Mouse (Mus musculus) left cerebral cortex, postnatal 36 days (tissue): ENCODE results near the gene Neu2. TPM values are rescaled to one million over a fixed set of nuclear protein-coding genes. Genes with fewer than 3 reads are reported as not detected.

ENCODE experiments used
- DNase-seq, 2 experiments: peaks; one replicate each; pipeline ENCODE4 v3.0.0; 2021 to 2022; ENCODE audit warnings: low spot score in 2 of 2, mixed read lengths in 1 of 2
- intact Hi-C: fragments of 180-260 bp; cut with DNase I; formaldehyde crosslinking; loops from one replicate; pipeline ENCODE4 v1.15.1; 2025
- total RNA-seq, 2 experiments: library from RNA; stranded (reverse); gene quantifications; 2 replicates each; pipeline ENCODE4 v1.2.3; 2021

Gene Neu2
- total RNA-seq, 2 experiments from 2014 or later, result 5.7 to 8.7 TPM

DNA sequence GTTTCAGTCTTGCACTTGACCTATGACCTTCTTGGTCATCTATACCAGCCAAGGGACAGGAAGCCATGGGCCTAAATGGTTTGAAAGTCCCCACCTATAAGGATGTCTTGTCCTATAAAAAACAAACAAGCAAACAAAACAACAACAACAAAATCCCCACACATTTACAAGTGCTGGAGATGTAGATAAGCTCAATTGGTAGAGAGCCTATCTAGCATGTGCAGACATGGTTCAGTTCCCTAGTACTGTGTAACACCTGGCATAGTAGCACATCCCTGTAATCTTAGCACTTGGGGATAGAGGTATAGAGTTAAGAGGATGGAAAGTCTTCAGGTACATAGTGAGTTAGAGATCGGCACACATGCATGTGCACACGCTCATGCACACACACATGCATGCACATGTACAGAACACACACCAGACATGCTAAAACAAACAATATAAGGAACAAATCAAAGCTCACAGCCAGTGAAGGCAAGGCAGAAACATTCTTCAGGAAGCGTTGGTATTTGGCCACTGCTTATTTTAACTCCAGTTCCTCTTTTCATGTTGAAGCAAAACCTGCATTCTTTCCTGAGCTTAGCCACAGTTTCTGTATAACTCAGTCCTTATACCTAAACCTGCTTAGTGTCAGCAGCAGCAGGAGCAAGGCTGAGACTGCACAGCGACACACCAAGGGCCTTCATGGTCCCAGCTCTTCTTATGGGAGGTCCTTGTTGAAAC, 128.3 kb downstream of the Neu2 start:
- intact Hi-C loops, result no loop called here

DNA sequence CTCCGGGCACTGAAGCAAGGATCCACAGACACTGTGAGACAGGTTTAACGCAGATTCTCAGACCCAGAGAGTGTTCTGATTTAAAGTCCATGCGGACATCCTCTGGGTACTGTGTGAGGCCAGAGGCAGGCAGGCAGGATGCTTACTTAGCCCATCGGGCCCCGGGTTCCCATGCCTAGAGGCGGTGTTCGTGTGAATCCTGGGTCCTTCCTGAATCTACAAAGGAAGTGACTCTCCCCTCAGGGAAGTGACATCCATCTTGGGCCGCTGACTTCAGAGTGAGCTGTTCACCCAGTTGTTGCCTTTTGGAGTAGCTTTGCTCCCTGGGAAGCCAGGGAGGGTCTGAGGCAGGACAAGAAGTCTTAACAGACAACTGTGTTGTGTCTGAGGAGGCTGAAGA, 130.0 kb downstream of the Neu2 start:
- intact Hi-C loops, result no loop called here
- DNase-seq, result no peak

More for the DNA sequence above, 128.3 kb downstream of the Neu2 start:
- no peak for DNase-seq

DNA sequence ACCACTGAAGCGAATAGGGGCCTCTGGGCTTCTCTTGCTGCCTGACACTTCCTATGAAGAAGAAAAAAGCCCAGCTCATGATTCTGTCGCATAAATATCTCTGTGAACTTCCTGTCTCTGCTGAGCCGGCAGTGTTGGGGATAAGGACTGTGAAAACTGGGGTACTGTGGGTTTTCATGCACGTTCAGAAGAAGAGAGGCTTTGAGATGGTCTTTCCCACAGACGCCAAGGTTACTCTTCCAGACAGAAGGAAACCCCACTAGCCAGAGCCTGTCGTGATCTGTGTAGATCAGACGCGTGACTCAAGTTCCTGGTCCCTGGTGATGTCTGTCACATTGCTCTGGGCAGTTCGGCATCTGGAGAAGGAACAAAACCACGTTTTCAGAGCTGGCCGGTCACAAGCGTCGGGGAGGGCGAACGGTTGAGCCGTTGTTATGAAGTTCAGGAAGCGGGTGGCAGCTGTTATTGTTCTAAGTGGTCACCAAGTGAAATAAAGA, 130.5 kb downstream of the Neu2 start:
- intact Hi-C loops, result no loop called here
- no peak for DNase-seq

DNA sequence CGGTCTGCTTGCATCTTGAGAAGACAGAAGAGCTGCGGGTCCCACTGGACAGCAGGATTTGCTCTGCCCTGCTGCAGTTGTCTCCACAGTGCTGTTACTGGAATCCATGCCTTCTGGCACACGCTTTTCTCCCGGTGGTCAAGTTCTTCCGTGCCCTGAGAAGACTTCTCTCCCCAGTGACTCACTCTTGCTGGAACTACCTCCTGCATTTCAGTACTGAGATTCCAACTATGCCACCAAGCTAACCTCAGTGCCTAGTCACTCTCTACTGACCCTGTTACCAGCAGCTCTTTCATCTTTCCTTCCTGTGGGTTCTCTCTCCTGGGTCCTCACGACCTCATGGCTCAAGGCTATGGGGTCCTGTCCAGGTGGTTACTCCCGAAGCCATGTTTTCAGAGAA, 133.3 kb downstream of the Neu2 start:
- DNase-seq, result no peak
- intact Hi-C loops, result no loop called here

DNA sequence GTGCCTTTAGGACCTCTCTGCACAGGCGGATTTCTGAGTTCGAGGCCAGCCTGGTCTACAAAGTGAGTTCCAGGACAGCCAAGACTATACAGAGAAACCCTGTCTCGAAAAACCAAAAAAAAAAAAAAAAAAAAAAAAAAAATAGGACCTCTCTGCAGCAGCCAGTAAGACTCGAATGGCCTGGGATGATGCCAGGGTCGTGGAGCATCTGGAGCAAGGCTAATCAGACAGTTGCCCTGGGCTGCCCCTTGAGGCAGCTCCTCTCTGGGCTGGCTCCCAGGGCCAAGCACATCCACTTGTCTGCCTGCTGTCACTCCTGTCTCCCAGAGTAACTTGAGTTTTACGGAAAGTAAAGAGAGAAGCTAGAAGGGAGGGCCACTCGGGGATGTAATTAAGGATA, 135.4 kb downstream of the Neu2 start:
- DNase-seq, result no peak
- intact Hi-C loops, result no loop called here

DNA sequence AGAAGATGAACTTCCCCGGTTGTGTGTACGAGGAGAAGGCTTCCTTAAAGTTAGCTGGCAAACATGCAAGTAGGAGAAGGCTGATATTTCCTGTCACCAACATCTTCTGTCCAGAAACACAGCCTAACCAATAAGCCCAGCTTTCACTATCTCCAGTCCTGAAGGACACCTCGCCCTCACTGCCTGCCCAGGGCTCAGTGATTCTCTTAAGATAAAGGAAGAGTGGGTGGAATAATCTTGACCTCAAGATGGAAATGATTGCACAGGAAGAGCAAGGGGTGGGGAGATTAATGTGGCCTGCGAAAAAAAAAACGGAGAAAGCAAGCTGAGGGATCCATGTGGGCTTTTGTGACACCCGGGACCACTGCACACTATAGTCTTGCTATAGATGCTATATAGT, 136.1 kb downstream of the Neu2 start:
- intact Hi-C loops, result no loop called here
- DNase-seq, result no peak

Other genes starting within 250 kb of the Neu2 start
- gene Efhd1, start 245.5 kb upstream of the Neu2 start, total RNA-seq, result 10 to 100 TPM; 10.9 to 16.4 TPM
- 100 to 1,000 TPM; 106 to 121 TPM for gene Gigyf2, start 182.9 kb upstream of the Neu2 start, total RNA-seq
- gene Kcnj13, start 115.2 kb upstream of the Neu2 start, total RNA-seq, result 1 to 10 TPM; 2.1 to 3.9 TPM
- not detected for gene Snorc, start 39.6 kb upstream of the Neu2 start, total RNA-seq
- 100 to 1,000 TPM; 359 to 394 TPM for gene Ngef, start 64.0 kb downstream of the Neu2 start, total RNA-seq
- 10 to 100 TPM; 19.8 to 20.5 TPM for gene Inpp5d, start 110.4 kb downstream of the Neu2 start, total RNA-seq
- 10 to 100 TPM; 56.6 to 77.5 TPM for gene Atg16l1, start 246.0 kb downstream of the Neu2 start, total RNA-seq